Mouse (Mus musculus): ENCODE results near the gene Zfp235. TPM values are rescaled to one million over a fixed set of nuclear protein-coding genes. Genes with fewer than 3 reads are reported as not detected.

Gene Zfp235
- polyA plus RNA-seq, 1 experiment from 2014 or later: 8.3 TPM

- H3K27ac ChIP-seq (replicated peaks): no peak overlapping the region
- DNase-seq (ENCODE audit: low spot score) (peak; percentile 10), ATAC-seq (ENCODE audit: low FRiP score, low TSS enrichment) (no peak)
- H3K4me3 ChIP-seq (ENCODE audit: low read depth, low read length): no peak overlapping the region
- 0 out of 2 replicates have a peak, but pooled peaks cover 4% of the 10 kb centered on the region for H3K9me3 ChIP-seq (ENCODE audit: control insufficient read depth, low read length)
- H3K9ac ChIP-seq (ENCODE audit: low read length): no peak overlapping the region
- WGBS: 88% methylated on average over 6 of the region's 6 CpGs
- H3K27me3 ChIP-seq (ENCODE audit: control insufficient read depth, insufficient read depth, low read length): no peaks in the 10 kb centered on the region
- no peak for TF ChIP-seq EP300 (optimal IDR thresholded peaks at IDR 0.05)
- no peak for TF ChIP-seq CTCF (IDR thresholded peaks at IDR 0.05; ENCODE audit: low read depth)
- H3K4me2 ChIP-seq (replicated peaks; ENCODE audit: low read depth): no peak overlapping the region
- no peaks in the 10 kb centered on the region for H3K4me1 ChIP-seq (replicated peaks; ENCODE audit: control insufficient read depth, insufficient read depth)
- peaks cover 14% of the 10 kb centered on the region; the same call in 1 of the 2 replicates for H3K36me3 ChIP-seq (ENCODE audit: control insufficient read depth, insufficient read depth, low read length)
Measured at GRCm38 (mm10) chr7:24142566-24142965, 8.6 kb downstream of the Zfp235 start.

- no peaks in the 10 kb centered on the region for H3K36me3 ChIP-seq (ENCODE audit: control insufficient read depth, insufficient read depth, low read length)
- no peak overlapping the region for H3K9ac ChIP-seq (ENCODE audit: low read length)
- ATAC-seq (ENCODE audit: low FRiP score, low TSS enrichment) (no peak), DNase-seq (ENCODE audit: low spot score) (peak; percentile 28)
- no peaks in the 10 kb centered on the region for H3K27me3 ChIP-seq (ENCODE audit: control insufficient read depth, insufficient read depth, low read length)
- no peaks in the 10 kb centered on the region for H3K9me3 ChIP-seq (ENCODE audit: control insufficient read depth, low read length)
- no peak overlapping the region for H3K4me2 ChIP-seq (replicated peaks; ENCODE audit: low read depth)
- H3K27ac ChIP-seq (replicated peaks): no peak overlapping the region
- no peaks in the 10 kb centered on the region for H3K4me1 ChIP-seq (replicated peaks; ENCODE audit: control insufficient read depth, insufficient read depth)
- 5% methylated on average over 1 of the region's 1 CpGs for WGBS
- no peak overlapping the region for H3K4me3 ChIP-seq (ENCODE audit: low read depth, low read length)
- peak; percentile 76 for TF ChIP-seq CTCF (IDR thresholded peaks at IDR 0.05; ENCODE audit: low read depth)
- no peak for TF ChIP-seq EP300 (optimal IDR thresholded peaks at IDR 0.05)
Measured at GRCm38 (mm10) chr7:24153272-24153671, 19.3 kb downstream of the Zfp235 start.

- no peaks in the 10 kb centered on the region for H3K4me1 ChIP-seq (replicated peaks; ENCODE audit: control insufficient read depth, insufficient read depth)
Measured at GRCm38 (mm10) chr7:24172191-24172590, 38.2 kb downstream of the Zfp235 start.

GRCm38 (mm10) chr7:24174618-24175336 lies 40.8 kb downstream of the Zfp235 start, which contains the start of gene Zfp114:
Zfp114 (plus strand) TSS chr7:24175060.
- 12% methylated on average over 23 of the region's 23 CpGs for WGBS

More at GRCm38 (mm10) chr7:24172191-24172590, 38.2 kb downstream of the Zfp235 start:
- TF ChIP-seq EP300 (optimal IDR thresholded peaks at IDR 0.05): no peak
- no peak for TF ChIP-seq CTCF (IDR thresholded peaks at IDR 0.05; ENCODE audit: low read depth)
- Histone ChIP-seq H3K27me3 (ENCODE audit: control insufficient read depth, insufficient read depth, low read length) (no peaks in the 10 kb centered on the region), H3K36me3 (ENCODE audit: control insufficient read depth, insufficient read depth, low read length) (no peaks in the 10 kb centered on the region), H3K9ac (ENCODE audit: low read length) (no peak overlapping the region), H3K4me2 (replicated peaks; ENCODE audit: low read depth) (no peak overlapping the region), H3K27ac (replicated peaks) (no peak overlapping the region), H3K9me3 (ENCODE audit: control insufficient read depth, low read length) (no peaks in the 10 kb centered on the region), H3K4me3 (ENCODE audit: low read depth, low read length) (no peak overlapping the region)
- no peak for DNase-seq (ENCODE audit: low spot score)
- ATAC-seq (ENCODE audit: low FRiP score, low TSS enrichment): no peak
- WGBS: 44% methylated on average over 4 of the region's 4 CpGs

GRCm38 (mm10) chr7:24175337-24175711 lies 41.4 kb downstream of the Zfp235 start:
- DNase-seq (ENCODE audit: low spot score) (no peak), ATAC-seq (ENCODE audit: low FRiP score, low TSS enrichment) (0 out of 2 replicates have a peak, but pooled peaks have one; percentile 8)
- no peaks in the 10 kb centered on the region for H3K36me3 ChIP-seq (ENCODE audit: control insufficient read depth, insufficient read depth, low read length)
- H3K9ac ChIP-seq (ENCODE audit: low read length): peak overlapping the region; percentile 56; the same call in 1 of the 2 replicates
- no peaks in the 10 kb centered on the region for H3K9me3 ChIP-seq (ENCODE audit: control insufficient read depth, low read length)
- no peaks in the 10 kb centered on the region for H3K4me1 ChIP-seq (replicated peaks; ENCODE audit: control insufficient read depth, insufficient read depth)
- no peaks in the 10 kb centered on the region for H3K27me3 ChIP-seq (ENCODE audit: control insufficient read depth, insufficient read depth, low read length)
- WGBS: 51% methylated on average over 6 of the region's 6 CpGs
- TF ChIP-seq CTCF (IDR thresholded peaks at IDR 0.05; ENCODE audit: low read depth) (no peak), EP300 (optimal IDR thresholded peaks at IDR 0.05) (no peak)
- H3K27ac ChIP-seq (replicated peaks): no peak overlapping the region
- H3K4me3 ChIP-seq (ENCODE audit: low read depth, low read length): peak overlapping the region; percentile 61
- H3K4me2 ChIP-seq (replicated peaks; ENCODE audit: low read depth): peak overlapping the region; percentile 50

More at GRCm38 (mm10) chr7:24174618-24175336, 40.8 kb downstream of the Zfp235 start, which contains the start of gene Zfp114:
- DNase-seq (ENCODE audit: low spot score) (peak; percentile 72), ATAC-seq (ENCODE audit: low FRiP score, low TSS enrichment) (peak; percentile 93)
- Histone ChIP-seq H3K36me3 (ENCODE audit: control insufficient read depth, insufficient read depth, low read length) (no peaks in the 10 kb centered on the region), H3K4me3 (ENCODE audit: low read depth, low read length) (peak within 1 kb of the TSS; percentile 61), H3K9me3 (ENCODE audit: control insufficient read depth, low read length) (no peaks in the 10 kb centered on the region), H3K4me1 (replicated peaks; ENCODE audit: control insufficient read depth, insufficient read depth) (no peaks in the 10 kb centered on the region), H3K27me3 (ENCODE audit: control insufficient read depth, insufficient read depth, low read length) (no peaks in the 10 kb centered on the region), H3K27ac (replicated peaks) (0 out of 2 replicates have a peak within 1 kb of the TSS, but pooled peaks have one; percentile 30), H3K4me2 (replicated peaks; ENCODE audit: low read depth) (peak within 1 kb of the TSS; percentile 50), H3K9ac (ENCODE audit: low read length) (peak within 1 kb of the TSS; percentile 56)
- TF ChIP-seq EP300 (optimal IDR thresholded peaks at IDR 0.05) (no peak), CTCF (IDR thresholded peaks at IDR 0.05; ENCODE audit: low read depth) (peak; percentile 26)

- Histone ChIP-seq H3K36me3 (ENCODE audit: control insufficient read depth, insufficient read depth, low read length) (no peaks in the 10 kb centered on the region), H3K4me3 (ENCODE audit: low read depth, low read length) (no peak overlapping the region), H3K9me3 (ENCODE audit: control insufficient read depth, low read length) (no peaks in the 10 kb centered on the region), H3K27ac (replicated peaks) (no peak overlapping the region), H3K9ac (ENCODE audit: low read length) (no peak overlapping the region), H3K4me1 (replicated peaks; ENCODE audit: control insufficient read depth, insufficient read depth) (no peaks in the 10 kb centered on the region), H3K4me2 (replicated peaks; ENCODE audit: low read depth) (no peak overlapping the region), H3K27me3 (ENCODE audit: control insufficient read depth, insufficient read depth, low read length) (no peaks in the 10 kb centered on the region)
- TF ChIP-seq EP300 (optimal IDR thresholded peaks at IDR 0.05): no peak
- TF ChIP-seq CTCF (IDR thresholded peaks at IDR 0.05; ENCODE audit: low read depth): no peak
- WGBS: 69% methylated on average over 1 of the region's 1 CpGs
- DNase-seq (ENCODE audit: low spot score) (no peak), ATAC-seq (ENCODE audit: low FRiP score, low TSS enrichment) (no peak)
Measured at GRCm38 (mm10) chr7:24187611-24188010, 53.6 kb downstream of the Zfp235 start.

Measured in stomach, postnatal 0 days (tissue).